Mouse (Mus musculus): ENCODE results near the gene Kcnn3. TPM values are rescaled to one million over a fixed set of nuclear protein-coding genes. Genes with fewer than 3 reads are reported as not detected.
A peak's percentile ranks its signal among the peaks of the same experiment; 100 is the strongest.

The Kcnn3 gene
- polyA plus RNA-seq, 1 experiment: 6.2 TPM

DNA sequence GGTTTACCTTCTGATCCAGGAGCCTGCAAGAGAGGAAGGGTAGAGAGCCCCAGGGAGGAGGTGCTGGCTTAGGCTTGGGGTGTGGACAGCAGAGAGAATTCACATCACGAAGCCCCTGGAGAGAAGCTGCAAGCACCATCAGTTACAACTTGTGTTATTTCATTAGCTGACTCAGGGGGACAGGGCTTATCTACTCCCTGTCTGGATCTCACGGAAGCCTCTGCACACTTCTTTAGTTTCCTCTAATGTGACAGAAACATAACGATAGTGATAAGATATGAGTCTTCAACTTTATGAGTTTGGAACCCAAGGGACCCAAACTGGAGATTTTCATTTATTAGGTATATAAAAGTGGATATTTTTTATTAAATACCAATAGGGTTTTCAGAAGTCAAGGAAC, 50.4 kb downstream of the Kcnn3 start:
- 90% methylated on average over 3 of the region's 3 CpGs for WGBS
- DNase-seq: no peak
- TF ChIP-seq CTCF (IDR thresholded peaks at IDR 0.05; ENCODE audit: borderline replicate concordance, insufficient read depth, low read depth, low read length) (no peak), POLR2A (IDR thresholded peaks at IDR 0.05; ENCODE audit: borderline replicate concordance, insufficient read depth, low read length) (no peak)
- no peak overlapping the region for H3K4me3 ChIP-seq (replicated peaks; ENCODE audit: insufficient read depth, low read depth, low read length)
- no peaks in the 10 kb centered on the region; the same call in 1 of the 2 replicates for H3K27me3 ChIP-seq (ENCODE audit: control insufficient read depth, insufficient read depth, low read length)
- no peak overlapping the region for H3K27ac ChIP-seq (ENCODE audit: insufficient read depth, low read length)
- H3K4me1 ChIP-seq (ENCODE audit: control insufficient read depth, insufficient read depth, low read length): no peaks in the 10 kb centered on the region; the same call in 1 of the 2 replicates

DNA sequence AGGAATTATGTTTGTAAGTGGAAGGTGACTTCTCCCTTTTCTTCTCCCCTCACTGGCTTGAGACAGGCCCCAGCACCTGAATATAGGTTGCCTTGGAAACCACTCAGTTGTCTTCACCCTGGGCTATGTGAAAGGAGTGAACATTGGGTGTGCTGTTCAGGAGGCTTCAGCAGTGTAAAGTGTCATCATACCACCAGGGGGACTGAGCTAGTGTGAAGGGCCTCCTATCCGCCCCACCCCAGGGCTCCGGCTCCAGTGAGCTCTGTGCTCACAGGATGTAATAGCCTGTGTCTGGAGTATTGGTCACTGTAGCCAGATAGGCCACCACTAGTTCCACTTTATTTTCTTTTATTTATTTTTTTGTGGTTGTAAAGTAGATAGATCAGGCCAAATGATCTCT, 54.3 kb downstream of the Kcnn3 start:
- Histone ChIP-seq H3K27ac (ENCODE audit: insufficient read depth, low read length) (no peak overlapping the region), H3K4me3 (replicated peaks; ENCODE audit: insufficient read depth, low read depth, low read length) (no peak overlapping the region), H3K27me3 (ENCODE audit: control insufficient read depth, insufficient read depth, low read length) (no peaks in the 10 kb centered on the region; the same call in 1 of the 2 replicates), H3K4me1 (ENCODE audit: control insufficient read depth, insufficient read depth, low read length) (no peaks in the 10 kb centered on the region; the same call in 1 of the 2 replicates)
- 0 out of 2 replicates have a peak, but pooled peaks have one; percentile 10 for TF ChIP-seq CTCF (IDR thresholded peaks at IDR 0.05; ENCODE audit: borderline replicate concordance, insufficient read depth, low read depth, low read length)
- TF ChIP-seq POLR2A (IDR thresholded peaks at IDR 0.05; ENCODE audit: borderline replicate concordance, insufficient read depth, low read length): no peak
- no peak for DNase-seq
- WGBS: 72% methylated on average over 2 of the region's 2 CpGs

DNA sequence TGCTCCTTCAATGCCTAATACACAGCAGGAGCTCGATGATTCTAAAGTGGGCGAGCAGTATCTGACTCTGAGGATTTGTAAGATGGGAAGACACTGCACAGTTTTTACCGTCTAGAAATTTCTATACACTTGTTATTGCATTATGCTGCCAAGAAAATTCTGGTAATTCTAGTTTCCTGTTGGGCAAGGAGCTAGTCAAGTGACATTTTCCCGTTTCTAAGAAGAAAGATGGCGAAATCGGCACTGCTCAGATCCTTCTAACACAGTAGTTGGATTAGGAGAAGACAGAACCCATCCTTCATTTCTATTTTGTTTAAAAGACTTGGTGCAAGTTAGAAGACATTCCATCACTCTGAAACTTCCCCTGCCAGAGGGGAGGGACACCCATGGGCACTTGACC, 56.4 kb downstream of the Kcnn3 start:
- WGBS: 94% methylated on average over 6 of the region's 6 CpGs
- DNase-seq: no peak
- no peak for TF ChIP-seq CTCF (IDR thresholded peaks at IDR 0.05; ENCODE audit: borderline replicate concordance, insufficient read depth, low read depth, low read length)
- no peak for TF ChIP-seq POLR2A (IDR thresholded peaks at IDR 0.05; ENCODE audit: borderline replicate concordance, insufficient read depth, low read length)
- Histone ChIP-seq H3K4me1 (ENCODE audit: control insufficient read depth, insufficient read depth, low read length) (no peaks in the 10 kb centered on the region), H3K27me3 (ENCODE audit: control insufficient read depth, insufficient read depth, low read length) (no peaks in the 10 kb centered on the region; the same call in 1 of the 2 replicates), H3K27ac (ENCODE audit: insufficient read depth, low read length) (no peak overlapping the region), H3K4me3 (replicated peaks; ENCODE audit: insufficient read depth, low read depth, low read length) (no peak overlapping the region)

DNA sequence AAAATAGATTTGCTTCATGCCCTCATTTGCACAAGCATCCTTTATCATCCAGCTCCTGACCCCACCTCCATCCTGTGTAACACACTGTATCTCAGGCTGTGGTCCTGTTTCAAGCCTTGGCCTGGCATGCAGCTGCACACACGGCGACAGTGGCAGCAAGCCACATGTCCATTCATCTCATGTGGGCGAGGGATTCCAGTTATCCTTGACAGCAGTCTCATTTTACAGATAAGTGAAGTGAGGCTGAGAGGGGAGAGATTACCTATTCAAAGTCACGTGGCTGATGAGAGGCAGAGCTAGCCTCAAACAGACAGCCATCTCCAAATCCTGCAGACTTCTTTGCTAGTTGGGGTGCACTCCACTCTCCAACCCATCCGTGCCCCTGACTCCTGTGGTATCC, 57.2 kb downstream of the Kcnn3 start:
- Histone ChIP-seq H3K27ac (ENCODE audit: insufficient read depth, low read length) (no peak overlapping the region), H3K4me1 (ENCODE audit: control insufficient read depth, insufficient read depth, low read length) (no peaks in the 10 kb centered on the region), H3K27me3 (ENCODE audit: control insufficient read depth, insufficient read depth, low read length) (no peaks in the 10 kb centered on the region; the same call in 1 of the 2 replicates), H3K4me3 (replicated peaks; ENCODE audit: insufficient read depth, low read depth, low read length) (no peak overlapping the region)
- TF ChIP-seq CTCF (IDR thresholded peaks at IDR 0.05; ENCODE audit: borderline replicate concordance, insufficient read depth, low read depth, low read length): no peak
- TF ChIP-seq POLR2A (IDR thresholded peaks at IDR 0.05; ENCODE audit: borderline replicate concordance, insufficient read depth, low read length): no peak
- WGBS: 72% methylated on average over 5 of the region's 5 CpGs
- no peak for DNase-seq

DNA sequence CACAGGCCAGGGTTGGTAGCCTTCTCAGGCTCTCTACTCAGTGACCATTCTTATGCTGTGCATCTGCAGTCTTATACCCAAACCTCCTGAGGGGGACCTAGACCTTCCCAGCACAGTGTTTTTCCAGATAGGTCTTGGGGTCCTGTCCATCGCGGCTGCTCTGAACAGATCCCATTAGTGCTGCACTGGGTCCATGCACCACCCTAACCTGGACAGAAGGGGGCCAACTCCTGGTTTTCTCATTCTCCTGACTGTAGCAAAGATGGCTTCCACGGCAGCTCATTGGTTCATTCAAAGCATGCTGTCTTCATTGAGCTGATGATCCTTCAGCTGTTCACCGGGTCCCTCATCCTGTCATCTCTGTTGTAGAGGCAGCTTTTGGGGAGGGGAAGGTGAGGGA, 58.1 kb downstream of the Kcnn3 start:
- 86% methylated on average over 4 of the region's 4 CpGs for WGBS
- no peak overlapping the region for H3K27ac ChIP-seq (ENCODE audit: insufficient read depth, low read length)
- no peak for DNase-seq
- TF ChIP-seq POLR2A (IDR thresholded peaks at IDR 0.05; ENCODE audit: borderline replicate concordance, insufficient read depth, low read length) (no peak), CTCF (IDR thresholded peaks at IDR 0.05; ENCODE audit: borderline replicate concordance, insufficient read depth, low read depth, low read length) (no peak)
- no peak overlapping the region for H3K4me3 ChIP-seq (replicated peaks; ENCODE audit: insufficient read depth, low read depth, low read length)
- no peaks in the 10 kb centered on the region for H3K4me1 ChIP-seq (ENCODE audit: control insufficient read depth, insufficient read depth, low read length)
- no peaks in the 10 kb centered on the region; the same call in 1 of the 2 replicates for H3K27me3 ChIP-seq (ENCODE audit: control insufficient read depth, insufficient read depth, low read length)

DNA sequence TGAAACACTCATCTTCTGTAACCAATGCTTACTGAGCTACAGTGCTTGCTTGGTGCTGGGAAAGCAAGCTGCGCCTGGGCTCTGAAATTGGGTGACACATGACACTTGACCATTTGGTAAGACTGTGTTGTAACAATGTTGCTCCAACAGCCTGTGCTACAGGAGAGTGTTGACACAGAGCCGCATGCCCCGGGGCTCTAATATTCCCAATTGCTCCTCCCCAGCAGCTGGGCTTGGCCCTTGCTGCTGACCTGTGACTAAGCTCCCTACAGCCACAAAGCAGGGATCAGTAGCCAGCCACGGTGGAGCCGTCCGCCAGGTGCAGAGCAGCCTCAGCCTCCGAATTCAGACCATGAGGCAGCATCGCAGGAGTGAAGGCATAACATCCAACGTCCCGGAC, 58.8 kb downstream of the Kcnn3 start:
- no peak overlapping the region for H3K4me3 ChIP-seq (replicated peaks; ENCODE audit: insufficient read depth, low read depth, low read length)
- DNase-seq: no peak
- no peaks in the 10 kb centered on the region for H3K4me1 ChIP-seq (ENCODE audit: control insufficient read depth, insufficient read depth, low read length)
- no peak overlapping the region for H3K27ac ChIP-seq (ENCODE audit: insufficient read depth, low read length)
- TF ChIP-seq POLR2A (IDR thresholded peaks at IDR 0.05; ENCODE audit: borderline replicate concordance, insufficient read depth, low read length) (no peak), CTCF (IDR thresholded peaks at IDR 0.05; ENCODE audit: borderline replicate concordance, insufficient read depth, low read depth, low read length) (no peak)
- WGBS: 83% methylated on average over 10 of the region's 10 CpGs
- H3K27me3 ChIP-seq (ENCODE audit: control insufficient read depth, insufficient read depth, low read length): no peaks in the 10 kb centered on the region; the same call in 1 of the 2 replicates

DNA sequence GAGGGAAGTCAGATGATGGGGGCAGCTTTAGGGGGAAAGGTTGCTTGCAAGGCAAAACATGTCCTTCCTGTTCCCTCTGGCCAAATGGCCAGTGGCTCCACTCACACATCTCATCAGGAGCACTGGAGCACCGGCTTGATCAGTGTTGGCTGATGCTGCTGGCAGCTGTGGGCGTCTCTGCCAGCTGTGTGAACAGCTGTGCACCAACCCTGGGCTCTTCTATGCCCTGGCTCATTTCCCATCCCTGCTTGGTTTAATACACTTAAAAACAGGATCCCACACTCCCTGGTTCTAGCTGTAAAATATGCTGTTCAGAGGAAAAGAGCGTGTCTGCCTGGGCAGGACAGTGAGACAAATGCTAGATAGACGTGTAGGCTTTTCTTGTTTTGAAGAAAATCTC, 64.3 kb downstream of the Kcnn3 start:
- Histone ChIP-seq H3K27ac (ENCODE audit: insufficient read depth, low read length) (no peak overlapping the region), H3K4me3 (replicated peaks; ENCODE audit: insufficient read depth, low read depth, low read length) (no peak overlapping the region), H3K27me3 (ENCODE audit: control insufficient read depth, insufficient read depth, low read length) (no peaks in the 10 kb centered on the region), H3K4me1 (ENCODE audit: control insufficient read depth, insufficient read depth, low read length) (no peaks in the 10 kb centered on the region)
- TF ChIP-seq CTCF (IDR thresholded peaks at IDR 0.05; ENCODE audit: borderline replicate concordance, insufficient read depth, low read depth, low read length) (no peak), POLR2A (IDR thresholded peaks at IDR 0.05; ENCODE audit: borderline replicate concordance, insufficient read depth, low read length) (no peak)
- 60% methylated on average over 4 of the region's 4 CpGs for WGBS
- no peak for DNase-seq

DNA sequence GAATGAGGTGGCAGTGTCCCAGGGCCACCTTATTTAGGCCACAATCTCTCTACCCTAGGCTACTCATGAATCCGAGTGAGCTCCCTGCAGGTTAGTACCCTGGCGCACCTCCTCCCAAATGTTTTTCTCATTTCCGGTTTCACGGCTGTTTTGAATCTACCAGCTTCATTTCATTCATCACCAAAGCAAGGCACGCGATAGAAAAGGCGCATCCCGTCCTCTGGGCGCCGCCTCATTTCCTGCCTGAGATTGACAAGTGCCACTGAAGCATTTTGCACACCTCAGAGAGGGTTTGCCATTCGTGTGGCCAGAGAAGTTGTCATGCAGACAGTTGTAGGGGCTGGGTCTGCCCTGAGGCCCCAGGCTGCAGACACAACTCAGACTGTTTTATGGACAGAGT, 68.5 kb downstream of the Kcnn3 start:
- no peaks in the 10 kb centered on the region for H3K4me1 ChIP-seq (ENCODE audit: control insufficient read depth, insufficient read depth, low read length)
- TF ChIP-seq POLR2A (IDR thresholded peaks at IDR 0.05; ENCODE audit: borderline replicate concordance, insufficient read depth, low read length): no peak

More for the DNA sequence above, 68.5 kb downstream of the Kcnn3 start:
- peak in 1 of 2 experiments; percentile 9 for DNase-seq
- WGBS: 87% methylated on average over 11 of the region's 11 CpGs
- Histone ChIP-seq H3K27ac (ENCODE audit: insufficient read depth, low read length) (no peak overlapping the region), H3K4me3 (replicated peaks; ENCODE audit: insufficient read depth, low read depth, low read length) (no peak overlapping the region), H3K27me3 (ENCODE audit: control insufficient read depth, insufficient read depth, low read length) (no peaks in the 10 kb centered on the region; the same call in 1 of the 2 replicates)

All from cerebellum, adult 2 months (tissue).